Mouse (Mus musculus): Measurements from ENCODE around the gene Npr2. TPM values are rescaled to one million over a fixed set of nuclear protein-coding genes. Genes with fewer than 3 reads are reported as not detected.

Npr2 gene
- polyA plus RNA-seq, 1 experiment, result 4.0 TPM

DNA sequence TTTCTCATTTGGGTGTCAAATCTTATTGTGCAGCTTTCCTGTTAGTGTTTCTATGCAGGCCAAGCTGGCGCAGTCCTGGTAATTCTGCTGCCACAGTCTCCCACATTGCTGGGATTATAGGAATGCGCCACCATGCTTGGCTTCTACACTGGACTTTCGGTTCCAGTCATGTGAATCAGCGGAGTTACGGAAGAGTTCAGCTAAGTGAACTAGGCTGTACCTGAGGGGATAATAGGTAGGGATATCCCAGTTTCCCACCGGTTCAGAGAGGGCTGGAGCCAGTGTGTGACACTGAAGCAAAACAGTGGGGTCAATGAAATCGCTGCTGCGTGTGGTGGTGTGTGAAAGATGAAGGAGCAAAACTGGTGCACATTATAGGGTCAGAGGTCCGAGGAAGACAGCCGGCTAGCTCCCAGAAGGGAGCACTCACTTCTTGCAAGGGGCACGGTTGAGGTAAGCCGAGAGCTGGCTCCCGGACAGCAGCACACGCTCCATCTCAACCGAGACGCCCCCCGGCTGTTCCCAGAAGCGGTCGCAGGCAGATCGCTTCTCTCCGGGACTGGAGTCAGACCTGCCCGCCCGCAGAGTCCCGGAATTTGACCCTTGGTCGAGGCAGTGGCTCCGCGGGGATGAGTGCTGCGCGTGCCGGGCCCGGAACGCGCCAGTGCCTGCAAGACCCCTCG lies 24.1 kb downstream of the Npr2 start:
- peaks cover 16% of the 10 kb centered on the region for H3K4me1 ChIP-seq (ENCODE audit: control insufficient read depth, insufficient read depth, low read length)
- peak overlapping the region; percentile 93 for H3K4me3 ChIP-seq (ENCODE audit: control insufficient read depth, low read depth, low read length)
- H3K36me3 ChIP-seq (ENCODE audit: control insufficient read depth, insufficient read depth, low read length), result no peaks in the 10 kb centered on the region
- peak overlapping the region; percentile 67 for H3K27ac ChIP-seq (ENCODE audit: control insufficient read depth, insufficient read depth, low read depth, low read length)
- H3K27me3 ChIP-seq (ENCODE audit: control insufficient read depth, insufficient read depth, low read length), result no peaks in the 10 kb centered on the region
- no peak for TF ChIP-seq POLR2A (IDR thresholded peaks at IDR 0.05; ENCODE audit: control insufficient read depth, low read depth, low read length)
- no peak for TF ChIP-seq CTCF (IDR thresholded peaks at IDR 0.05; ENCODE audit: control insufficient read depth, insufficient read depth, insufficient replicate concordance, low read depth, low read length)

DNA sequence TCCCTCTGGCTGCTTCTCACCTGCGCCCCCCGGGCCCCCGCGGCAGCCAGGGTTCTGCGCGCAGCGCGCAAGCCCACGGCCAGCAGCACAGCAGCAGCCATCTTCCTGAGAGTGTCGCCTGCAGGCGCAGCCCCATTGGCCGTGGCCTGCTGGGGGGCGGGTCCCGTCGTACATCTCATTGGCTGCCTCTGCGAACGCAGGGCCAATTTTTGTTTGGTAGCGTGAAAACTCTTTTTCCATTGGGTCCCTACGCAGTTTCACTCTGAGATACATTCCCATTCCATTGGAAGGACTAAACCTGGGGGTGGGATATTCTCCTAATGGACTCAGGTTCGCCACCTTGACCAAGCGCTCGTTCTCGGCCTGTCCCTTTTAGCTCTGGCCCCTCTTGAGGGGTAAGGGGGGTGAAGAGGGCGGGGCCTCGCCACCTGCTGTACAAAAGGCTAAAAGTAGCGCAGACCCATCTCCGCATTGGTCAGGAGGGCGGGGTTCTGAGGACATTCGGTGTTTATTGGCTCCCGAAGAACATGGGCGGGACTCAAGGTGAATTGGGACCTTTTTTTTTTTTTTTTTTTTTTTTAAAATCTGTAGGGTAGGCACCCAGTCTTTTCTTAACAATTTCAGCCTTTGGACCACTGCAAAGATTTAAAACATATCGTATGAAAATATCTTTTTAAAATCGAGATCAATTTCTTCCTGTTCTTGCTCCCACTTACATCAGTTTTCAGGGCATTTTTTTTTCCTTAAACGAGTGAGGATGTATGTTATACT lies 24.8 kb downstream of the Npr2 start, which contains the start of gene Hint2:
Hint2 (minus strand) TSS at position 128 of the 771 bp plus-strand sequence.
- no peaks in the 10 kb centered on the region for H3K27me3 ChIP-seq (ENCODE audit: control insufficient read depth, insufficient read depth, low read length)
- H3K4me1 ChIP-seq (ENCODE audit: control insufficient read depth, insufficient read depth, low read length), result peaks cover 16% of the 10 kb centered on the region
- H3K27ac ChIP-seq (ENCODE audit: control insufficient read depth, insufficient read depth, low read depth, low read length), result peak within 1 kb of the TSS; percentile 67
- peak within 1 kb of the TSS; percentile 93 for H3K4me3 ChIP-seq (ENCODE audit: control insufficient read depth, low read depth, low read length)
- TF ChIP-seq POLR2A (IDR thresholded peaks at IDR 0.05; ENCODE audit: control insufficient read depth, low read depth, low read length) (peak; percentile 86), CTCF (IDR thresholded peaks at IDR 0.05; ENCODE audit: control insufficient read depth, insufficient read depth, insufficient replicate concordance, low read depth, low read length) (no peak)
- no peaks in the 10 kb centered on the region for H3K36me3 ChIP-seq (ENCODE audit: control insufficient read depth, insufficient read depth, low read length)

DNA sequence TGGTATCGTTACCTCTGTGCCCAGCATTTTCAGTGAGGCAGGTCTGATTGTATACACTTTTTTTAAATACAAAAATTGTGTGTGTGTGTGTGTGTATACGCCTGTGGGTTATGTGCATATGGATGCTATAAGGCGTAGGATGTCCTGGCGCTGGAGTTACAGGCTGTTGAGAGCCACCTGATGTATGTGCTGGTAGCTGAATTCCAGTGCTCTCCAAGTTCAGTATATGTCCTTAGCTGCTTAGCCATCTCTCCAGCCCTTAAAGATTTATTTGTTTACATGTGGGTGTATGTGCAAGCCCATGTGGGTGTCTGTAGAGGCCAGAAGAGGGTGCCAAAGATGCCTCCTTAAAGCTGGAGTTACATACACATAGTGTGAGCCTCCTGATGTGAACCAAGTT lies 25.4 kb downstream of the Npr2 start:
- no peaks in the 10 kb centered on the region for H3K27me3 ChIP-seq (ENCODE audit: control insufficient read depth, insufficient read depth, low read length)
- no peak overlapping the region for H3K4me3 ChIP-seq (ENCODE audit: control insufficient read depth, low read depth, low read length)
- TF ChIP-seq CTCF (IDR thresholded peaks at IDR 0.05; ENCODE audit: control insufficient read depth, insufficient read depth, insufficient replicate concordance, low read depth, low read length) (no peak), POLR2A (IDR thresholded peaks at IDR 0.05; ENCODE audit: control insufficient read depth, low read depth, low read length) (no peak)
- no peaks in the 10 kb centered on the region for H3K36me3 ChIP-seq (ENCODE audit: control insufficient read depth, insufficient read depth, low read length)
- peaks cover 16% of the 10 kb centered on the region for H3K4me1 ChIP-seq (ENCODE audit: control insufficient read depth, insufficient read depth, low read length)
- H3K27ac ChIP-seq (ENCODE audit: control insufficient read depth, insufficient read depth, low read depth, low read length), result no peak overlapping the region

DNA sequence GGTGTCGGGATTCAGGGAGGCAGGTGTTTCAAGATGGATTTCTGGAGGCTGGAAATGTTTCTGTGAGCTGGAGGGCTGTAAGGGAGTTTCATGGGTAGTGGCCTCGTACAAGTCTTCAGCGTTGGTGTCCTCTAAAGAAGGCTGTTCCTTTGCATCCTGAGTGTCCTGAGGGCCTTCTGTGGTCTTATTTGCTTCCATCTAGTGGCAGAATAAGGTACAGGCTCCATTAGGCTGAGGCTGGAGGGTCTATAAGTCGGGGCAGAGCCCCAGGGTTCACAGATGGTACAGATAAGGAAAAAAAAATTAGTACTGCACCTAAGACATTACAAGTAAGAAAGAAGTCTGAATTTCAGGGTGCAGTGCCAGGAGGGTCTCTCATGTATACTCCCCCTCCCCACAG lies 34.7 kb downstream of the Npr2 start:
- H3K27me3 ChIP-seq (ENCODE audit: control insufficient read depth, insufficient read depth, low read length), result no peaks in the 10 kb centered on the region

DNA sequence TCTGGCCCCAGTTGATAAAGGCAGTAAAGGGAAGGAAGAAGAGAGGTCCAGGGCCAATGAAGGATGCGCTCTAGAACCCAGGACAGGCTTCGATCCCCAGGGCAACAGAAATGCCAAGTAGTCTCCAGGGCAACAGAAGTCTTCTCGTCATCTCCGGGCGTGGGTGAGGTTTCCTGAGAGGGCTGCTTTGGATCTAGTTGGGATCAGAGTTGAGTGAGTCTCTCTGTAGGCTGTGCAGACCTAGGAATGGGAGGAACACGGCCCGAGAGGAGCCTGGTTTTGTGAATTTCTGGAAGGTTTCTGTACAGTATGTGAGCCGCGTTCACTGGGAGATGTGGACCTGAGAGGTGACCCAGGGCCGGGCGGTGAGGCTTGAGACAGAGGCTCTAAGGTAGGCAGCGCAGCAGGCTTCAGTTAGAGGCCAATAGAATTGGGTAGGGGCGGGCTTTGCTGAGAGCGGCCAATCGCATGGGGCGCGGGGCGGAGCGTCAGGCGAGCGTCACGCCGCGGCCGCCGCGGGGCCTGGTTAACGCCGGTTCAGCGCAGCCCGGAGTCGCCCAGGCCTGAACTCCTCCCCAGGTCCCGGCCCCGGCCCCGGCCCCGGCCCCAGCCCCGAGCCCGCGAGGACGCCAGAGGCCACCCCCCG lies 37.2 kb downstream of the Npr2 start, which contains the start of the genes Tmem8b and Fam221b:
Tmem8b (plus strand) TSS at position 190 of the 646 bp plus-strand sequence.
Fam221b (minus strand) TSS at position 364 of the 646 bp plus-strand sequence.
- H3K27me3 ChIP-seq (ENCODE audit: control insufficient read depth, insufficient read depth, low read length), result no peaks in the 10 kb centered on the region
- peaks cover 13% of the 10 kb centered on the region for H3K4me1 ChIP-seq (ENCODE audit: control insufficient read depth, insufficient read depth, low read length)
- TF ChIP-seq POLR2A (IDR thresholded peaks at IDR 0.05; ENCODE audit: control insufficient read depth, low read depth, low read length), result peak; percentile 68
- no peak for TF ChIP-seq CTCF (IDR thresholded peaks at IDR 0.05; ENCODE audit: control insufficient read depth, insufficient read depth, insufficient replicate concordance, low read depth, low read length)
- peak within 1 kb of the TSS; percentile 86 for H3K4me3 ChIP-seq (ENCODE audit: control insufficient read depth, low read depth, low read length)
- H3K27ac ChIP-seq (ENCODE audit: control insufficient read depth, insufficient read depth, low read depth, low read length), result peak within 1 kb of the TSS; percentile 96
- H3K36me3 ChIP-seq (ENCODE audit: control insufficient read depth, insufficient read depth, low read length), result no peaks in the 10 kb centered on the region

More for the DNA sequence above, 34.7 kb downstream of the Npr2 start:
- Histone ChIP-seq H3K27ac (ENCODE audit: control insufficient read depth, insufficient read depth, low read depth, low read length) (no peak overlapping the region), H3K4me1 (ENCODE audit: control insufficient read depth, insufficient read depth, low read length) (peaks cover 13% of the 10 kb centered on the region), H3K36me3 (ENCODE audit: control insufficient read depth, insufficient read depth, low read length) (no peaks in the 10 kb centered on the region), H3K4me3 (ENCODE audit: control insufficient read depth, low read depth, low read length) (peak overlapping the region; percentile 86)
- TF ChIP-seq CTCF (IDR thresholded peaks at IDR 0.05; ENCODE audit: control insufficient read depth, insufficient read depth, insufficient replicate concordance, low read depth, low read length), result no peak
- TF ChIP-seq POLR2A (IDR thresholded peaks at IDR 0.05; ENCODE audit: control insufficient read depth, low read depth, low read length), result no peak

DNA sequence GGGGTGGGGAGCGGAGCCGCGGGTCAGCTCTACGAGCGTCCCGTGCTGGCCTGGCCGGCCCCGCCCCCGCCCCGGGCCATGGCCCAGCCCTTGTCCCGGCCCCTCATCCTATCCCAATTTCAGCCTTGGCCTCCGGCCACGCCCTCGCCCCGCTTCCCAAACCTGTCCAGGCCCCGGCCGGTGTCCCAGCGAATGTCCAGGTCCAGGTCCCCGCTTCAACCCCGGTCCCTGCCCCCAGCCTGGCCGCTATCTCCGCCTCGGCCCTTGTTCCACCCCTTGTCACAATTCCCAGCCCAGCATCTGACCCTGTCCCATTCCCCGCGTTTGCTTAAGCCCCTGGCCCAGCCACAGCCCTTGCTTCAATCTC lies 37.7 kb downstream of the Npr2 start:
- no peaks in the 10 kb centered on the region for H3K27me3 ChIP-seq (ENCODE audit: control insufficient read depth, insufficient read depth, low read length)
- peaks cover 13% of the 10 kb centered on the region for H3K4me1 ChIP-seq (ENCODE audit: control insufficient read depth, insufficient read depth, low read length)
- H3K27ac ChIP-seq (ENCODE audit: control insufficient read depth, insufficient read depth, low read depth, low read length), result peak overlapping the region; percentile 72
- H3K4me3 ChIP-seq (ENCODE audit: control insufficient read depth, low read depth, low read length), result peak overlapping the region; percentile 86
- no peaks in the 10 kb centered on the region; the same call in 1 of the 2 replicates for H3K36me3 ChIP-seq (ENCODE audit: control insufficient read depth, insufficient read depth, low read length)
- TF ChIP-seq POLR2A (IDR thresholded peaks at IDR 0.05; ENCODE audit: control insufficient read depth, low read depth, low read length), result no peak; the same call in 1 of the 2 replicates
- TF ChIP-seq CTCF (IDR thresholded peaks at IDR 0.05; ENCODE audit: control insufficient read depth, insufficient read depth, insufficient replicate concordance, low read depth, low read length), result no peak

DNA sequence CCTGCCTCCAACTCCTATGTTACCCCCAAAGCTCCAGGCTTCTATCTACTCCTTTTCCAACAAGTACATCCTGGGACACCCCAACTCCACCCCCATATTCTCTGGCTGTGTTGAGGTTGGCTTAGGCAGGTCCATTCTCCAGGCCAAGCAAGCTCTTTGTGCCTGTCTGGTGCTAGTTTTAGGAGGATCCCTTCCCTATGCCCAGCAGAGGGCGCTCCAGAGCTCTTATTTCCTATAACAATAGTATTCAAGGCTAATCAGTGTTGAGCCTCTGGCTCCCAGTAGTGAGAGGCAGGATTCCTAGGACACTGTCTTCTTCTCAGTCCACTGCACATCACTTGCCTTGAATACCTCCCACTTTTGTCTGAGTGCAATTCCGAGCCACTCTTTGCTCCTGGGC lies 40.3 kb downstream of the Npr2 start:
- Histone ChIP-seq H3K27ac (ENCODE audit: control insufficient read depth, insufficient read depth, low read depth, low read length) (no peak overlapping the region), H3K4me3 (ENCODE audit: control insufficient read depth, low read depth, low read length) (no peak overlapping the region), H3K4me1 (ENCODE audit: control insufficient read depth, insufficient read depth, low read length) (peaks cover 13% of the 10 kb centered on the region), H3K36me3 (ENCODE audit: control insufficient read depth, insufficient read depth, low read length) (no peaks in the 10 kb centered on the region; the same call in none of the 2 replicates), H3K27me3 (ENCODE audit: control insufficient read depth, insufficient read depth, low read length) (no peaks in the 10 kb centered on the region)
- TF ChIP-seq POLR2A (IDR thresholded peaks at IDR 0.05; ENCODE audit: control insufficient read depth, low read depth, low read length) (no peak), CTCF (IDR thresholded peaks at IDR 0.05; ENCODE audit: control insufficient read depth, insufficient read depth, insufficient replicate concordance, low read depth, low read length) (peak; percentile 53; the same call in 1 of the 2 replicates)
